Mouse (Mus musculus) lung, adult 2 months (tissue): ENCODE measurements around the gene Clic4.

ENCODE experiments used
- CTCF ChIP-seq: fragments of 200-500 bp; IDR thresholded peaks from 2 replicates; pipeline ENCODE4 v1.5.1; 2011; ENCODE audit warnings: mild to moderate bottlenecking, low read length, control low read depth; ENCODE audit not compliant: insufficient read depth
- POLR2A ChIP-seq: fragments of 200-500 bp; IDR thresholded peaks from 2 replicates; pipeline ENCODE4 v1.6.1; 2011; ENCODE audit warnings: low read depth, mild to moderate bottlenecking, control low read depth, low read length, borderline replicate concordance; ENCODE audit errors: extremely low read depth

- TF ChIP-seq POLR2A, result no peak
- TF ChIP-seq CTCF, result no peak
Measured at GRCm38 (mm10) chr4:135181819-135182218, 90.8 kb downstream of the Clic4 start.
